Mouse (Mus musculus): ENCODE data around the gene Cdyl. TPM values are rescaled to one million over a fixed set of nuclear protein-coding genes. Genes with fewer than 3 reads are reported as not detected.
A peak's percentile ranks its signal among the peaks of the same experiment; 100 is the strongest.

Cdyl gene
- polyA plus RNA-seq, 1 experiment from 2014 or later, result 15.0 TPM

- no peak overlapping the region for H3K4me2 ChIP-seq (ENCODE audit: low read depth, low read length, severe bottlenecking)
- H3K27me3 ChIP-seq (ENCODE audit: control insufficient read depth, insufficient read depth, low read length), result no peaks in the 10 kb centered on the region
- no peaks in the 10 kb centered on the region for H3K9me3 ChIP-seq (ENCODE audit: control insufficient read depth, low read length)
- WGBS, result 96% methylated on average over 8 of the region's 8 CpGs
- DNase-seq (ENCODE audit: low spot score), result no peak
- H3K9ac ChIP-seq (ENCODE audit: low read length), result no peak overlapping the region
- H3K36me3 ChIP-seq (ENCODE audit: control insufficient read depth, insufficient read depth, low read length), result no peaks in the 10 kb centered on the region
- ATAC-seq (replicated peaks; ENCODE audit: low FRiP score), result no peak
- no peaks in the 10 kb centered on the region for H3K4me1 ChIP-seq (replicated peaks; ENCODE audit: control insufficient read depth, insufficient read depth, low read length)
- no peak overlapping the region for H3K27ac ChIP-seq (ENCODE audit: low read depth, low read length)
- no peak overlapping the region for H3K4me3 ChIP-seq (ENCODE audit: low read depth, low read length)
Measured at GRCm38 (mm10) chr13:35870659-35871058, 211.0 kb downstream of the Cdyl start.

GRCm38 (mm10) chr13:35871107-35871506 is 211.5 kb downstream of the Cdyl start:
- Histone ChIP-seq H3K27ac (ENCODE audit: low read depth, low read length) (no peak overlapping the region), H3K27me3 (ENCODE audit: control insufficient read depth, insufficient read depth, low read length) (no peaks in the 10 kb centered on the region), H3K4me1 (replicated peaks; ENCODE audit: control insufficient read depth, insufficient read depth, low read length) (no peaks in the 10 kb centered on the region), H3K9me3 (ENCODE audit: control insufficient read depth, low read length) (no peaks in the 10 kb centered on the region), H3K36me3 (ENCODE audit: control insufficient read depth, insufficient read depth, low read length) (no peaks in the 10 kb centered on the region), H3K9ac (ENCODE audit: low read length) (no peak overlapping the region), H3K4me2 (ENCODE audit: low read depth, low read length, severe bottlenecking) (no peak overlapping the region), H3K4me3 (ENCODE audit: low read depth, low read length) (no peak overlapping the region)
- no peak for DNase-seq (ENCODE audit: low spot score)
- WGBS, result 90% methylated on average over 3 of the region's 3 CpGs
- ATAC-seq (replicated peaks; ENCODE audit: low FRiP score), result no peak

GRCm38 (mm10) chr13:35875396-35875795 is 215.8 kb downstream of the Cdyl start:
- DNase-seq (ENCODE audit: low spot score), result no peak
- 81% methylated on average over 5 of the region's 5 CpGs for WGBS
- H3K27me3 ChIP-seq (ENCODE audit: control insufficient read depth, insufficient read depth, low read length), result no peaks in the 10 kb centered on the region
- no peaks in the 10 kb centered on the region for H3K36me3 ChIP-seq (ENCODE audit: control insufficient read depth, insufficient read depth, low read length)
- H3K9ac ChIP-seq (ENCODE audit: low read length), result no peak overlapping the region
- no peak overlapping the region for H3K27ac ChIP-seq (ENCODE audit: low read depth, low read length)
- H3K4me3 ChIP-seq (ENCODE audit: low read depth, low read length), result no peak overlapping the region
- ATAC-seq (replicated peaks; ENCODE audit: low FRiP score), result no peak
- no peaks in the 10 kb centered on the region for H3K4me1 ChIP-seq (replicated peaks; ENCODE audit: control insufficient read depth, insufficient read depth, low read length)
- no peaks in the 10 kb centered on the region for H3K9me3 ChIP-seq (ENCODE audit: control insufficient read depth, low read length)
- no peak overlapping the region for H3K4me2 ChIP-seq (ENCODE audit: low read depth, low read length, severe bottlenecking)

- Histone ChIP-seq H3K9me3 (ENCODE audit: control insufficient read depth, low read length) (no peaks in the 10 kb centered on the region), H3K27me3 (ENCODE audit: control insufficient read depth, insufficient read depth, low read length) (no peaks in the 10 kb centered on the region), H3K4me3 (ENCODE audit: low read depth, low read length) (no peak overlapping the region), H3K36me3 (ENCODE audit: control insufficient read depth, insufficient read depth, low read length) (no peaks in the 10 kb centered on the region), H3K4me2 (ENCODE audit: low read depth, low read length, severe bottlenecking) (no peak overlapping the region), H3K27ac (ENCODE audit: low read depth, low read length) (no peak overlapping the region), H3K9ac (ENCODE audit: low read length) (no peak overlapping the region), H3K4me1 (replicated peaks; ENCODE audit: control insufficient read depth, insufficient read depth, low read length) (no peaks in the 10 kb centered on the region)
- DNase-seq (ENCODE audit: low spot score) (no peak), ATAC-seq (replicated peaks; ENCODE audit: low FRiP score) (no peak)
- WGBS, result 94% methylated on average over 1 of the region's 1 CpGs
Measured at GRCm38 (mm10) chr13:35878282-35878681, 218.6 kb downstream of the Cdyl start.

GRCm38 (mm10) chr13:35879068-35879467 is 219.4 kb downstream of the Cdyl start:
- no peak for DNase-seq (ENCODE audit: low spot score)
- Histone ChIP-seq H3K36me3 (ENCODE audit: control insufficient read depth, insufficient read depth, low read length) (no peaks in the 10 kb centered on the region), H3K4me3 (ENCODE audit: low read depth, low read length) (no peak overlapping the region), H3K4me1 (replicated peaks; ENCODE audit: control insufficient read depth, insufficient read depth, low read length) (no peaks in the 10 kb centered on the region), H3K9ac (ENCODE audit: low read length) (no peak overlapping the region), H3K9me3 (ENCODE audit: control insufficient read depth, low read length) (no peaks in the 10 kb centered on the region), H3K27me3 (ENCODE audit: control insufficient read depth, insufficient read depth, low read length) (no peaks in the 10 kb centered on the region), H3K4me2 (ENCODE audit: low read depth, low read length, severe bottlenecking) (no peak overlapping the region), H3K27ac (ENCODE audit: low read depth, low read length) (no peak overlapping the region)
- no peak for ATAC-seq (replicated peaks; ENCODE audit: low FRiP score)
- WGBS, result 53% methylated on average over 5 of the region's 5 CpGs

- WGBS, result 81% methylated on average over 5 of the region's 5 CpGs
- no peak overlapping the region for H3K27ac ChIP-seq (ENCODE audit: low read depth, low read length)
- no peak for ATAC-seq (replicated peaks; ENCODE audit: low FRiP score)
Measured at GRCm38 (mm10) chr13:35879519-35879918, 219.9 kb downstream of the Cdyl start.

GRCm38 (mm10) chr13:35880555-35881046 is 221.0 kb downstream of the Cdyl start:
- Histone ChIP-seq H3K27ac (ENCODE audit: low read depth, low read length) (no peak overlapping the region), H3K9ac (ENCODE audit: low read length) (no peak overlapping the region), H3K4me2 (ENCODE audit: low read depth, low read length, severe bottlenecking) (no peak overlapping the region), H3K27me3 (ENCODE audit: control insufficient read depth, insufficient read depth, low read length) (no peaks in the 10 kb centered on the region), H3K4me1 (replicated peaks; ENCODE audit: control insufficient read depth, insufficient read depth, low read length) (no peaks in the 10 kb centered on the region), H3K9me3 (ENCODE audit: control insufficient read depth, low read length) (no peaks in the 10 kb centered on the region), H3K4me3 (ENCODE audit: low read depth, low read length) (no peak overlapping the region), H3K36me3 (ENCODE audit: control insufficient read depth, insufficient read depth, low read length) (no peaks in the 10 kb centered on the region)
- no peak for ATAC-seq (replicated peaks; ENCODE audit: low FRiP score)
- DNase-seq (ENCODE audit: low spot score), result no peak
- 73% methylated on average over 6 of the region's 6 CpGs for WGBS

More at GRCm38 (mm10) chr13:35879519-35879918, 219.9 kb downstream of the Cdyl start:
- Histone ChIP-seq H3K27me3 (ENCODE audit: control insufficient read depth, insufficient read depth, low read length) (no peaks in the 10 kb centered on the region), H3K9me3 (ENCODE audit: control insufficient read depth, low read length) (no peaks in the 10 kb centered on the region), H3K9ac (ENCODE audit: low read length) (no peak overlapping the region), H3K4me3 (ENCODE audit: low read depth, low read length) (no peak overlapping the region), H3K4me1 (replicated peaks; ENCODE audit: control insufficient read depth, insufficient read depth, low read length) (no peaks in the 10 kb centered on the region), H3K4me2 (ENCODE audit: low read depth, low read length, severe bottlenecking) (no peak overlapping the region), H3K36me3 (ENCODE audit: control insufficient read depth, insufficient read depth, low read length) (no peaks in the 10 kb centered on the region)
- no peak for DNase-seq (ENCODE audit: low spot score)

GRCm38 (mm10) chr13:35886121-35886725 is 226.6 kb downstream of the Cdyl start:
- H3K4me1 ChIP-seq (replicated peaks; ENCODE audit: control insufficient read depth, insufficient read depth, low read length), result no peaks in the 10 kb centered on the region
- no peak for ATAC-seq (replicated peaks; ENCODE audit: low FRiP score)
- no peaks in the 10 kb centered on the region for H3K9me3 ChIP-seq (ENCODE audit: control insufficient read depth, low read length)
- no peaks in the 10 kb centered on the region for H3K27me3 ChIP-seq (ENCODE audit: control insufficient read depth, insufficient read depth, low read length)
- H3K9ac ChIP-seq (ENCODE audit: low read length), result no peak overlapping the region
- H3K36me3 ChIP-seq (ENCODE audit: control insufficient read depth, insufficient read depth, low read length), result no peaks in the 10 kb centered on the region
- H3K4me3 ChIP-seq (ENCODE audit: low read depth, low read length), result no peak overlapping the region
- H3K4me2 ChIP-seq (ENCODE audit: low read depth, low read length, severe bottlenecking), result no peak overlapping the region
- DNase-seq (ENCODE audit: low spot score), result peak; percentile 69
- WGBS, result 39% methylated on average over 15 of the region's 15 CpGs
- no peak overlapping the region for H3K27ac ChIP-seq (ENCODE audit: low read depth, low read length)

- H3K27me3 ChIP-seq (ENCODE audit: control insufficient read depth, insufficient read depth, low read length), result no peaks in the 10 kb centered on the region
- H3K27ac ChIP-seq (ENCODE audit: low read depth, low read length), result no peak overlapping the region
- H3K9ac ChIP-seq (ENCODE audit: low read length), result no peak overlapping the region
- DNase-seq (ENCODE audit: low spot score), result no peak
- H3K4me2 ChIP-seq (ENCODE audit: low read depth, low read length, severe bottlenecking), result no peak overlapping the region
- no peak for ATAC-seq (replicated peaks; ENCODE audit: low FRiP score)
- WGBS, result 87% methylated on average over 3 of the region's 3 CpGs
- H3K36me3 ChIP-seq (ENCODE audit: control insufficient read depth, insufficient read depth, low read length), result peaks cover 4% of the 10 kb centered on the region; the same call in 1 of the 2 replicates
- H3K4me1 ChIP-seq (replicated peaks; ENCODE audit: control insufficient read depth, insufficient read depth, low read length), result no peaks in the 10 kb centered on the region
- no peak overlapping the region for H3K4me3 ChIP-seq (ENCODE audit: low read depth, low read length)
- no peaks in the 10 kb centered on the region for H3K9me3 ChIP-seq (ENCODE audit: control insufficient read depth, low read length)
Measured at GRCm38 (mm10) chr13:35892866-35893265, 233.2 kb downstream of the Cdyl start.
